Mouse (Mus musculus) urinary bladder, postnatal 14 days (tissue): ENCODE measurements around the gene Atg14.
"Not testable (repeated sequence)": the region's sequence is repeated elsewhere in the genome, so short reads cannot be mapped to it uniquely, and the experiment has no call there.

Experiments used
- DNase-seq: peaks from one replicate; pipeline ENCODE4 v3.0.0; 2021; ENCODE audit warnings: low spot score

Gene Atg14

DNA sequence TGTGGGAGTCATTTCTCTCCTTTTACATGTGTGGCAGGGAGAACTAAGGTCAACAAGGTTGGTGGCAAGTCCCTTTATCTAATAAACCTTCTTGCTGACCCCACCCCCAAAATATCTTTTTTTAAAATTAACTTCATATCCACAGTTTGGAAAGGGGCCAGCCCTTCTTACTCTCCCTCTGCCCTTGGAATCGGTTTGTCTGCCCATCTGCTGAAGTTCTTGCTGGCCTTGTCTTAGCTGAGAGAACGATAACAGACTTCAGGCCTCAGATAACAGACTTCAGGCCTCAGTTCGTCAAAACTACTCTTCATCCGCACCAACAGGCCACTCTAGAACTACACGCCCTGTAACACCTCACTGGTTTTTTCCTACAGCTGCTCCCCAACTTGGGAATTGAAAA is 26.2 kb downstream of the Atg14 start:
- DNase-seq = no peak

DNA sequence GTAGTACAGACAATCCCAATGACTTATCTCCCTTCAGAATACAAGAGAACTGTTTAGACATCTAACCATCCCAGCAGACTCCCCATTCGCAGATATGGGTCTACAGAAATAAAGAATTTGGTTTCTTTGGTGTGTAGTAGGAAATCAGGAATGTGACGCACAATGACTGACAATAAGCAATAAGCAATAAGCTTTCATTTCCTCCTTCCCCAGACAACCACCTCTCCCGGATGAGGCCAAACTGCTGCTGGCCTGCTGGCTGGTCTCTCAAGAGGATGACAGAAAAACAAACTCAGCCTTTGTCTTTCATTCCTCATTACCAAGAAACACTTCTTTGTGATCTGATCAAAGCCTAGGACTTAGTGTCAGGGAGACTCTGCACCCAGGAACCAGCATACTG is 28.2 kb downstream of the Atg14 start:
- no peak for DNase-seq

DNA sequence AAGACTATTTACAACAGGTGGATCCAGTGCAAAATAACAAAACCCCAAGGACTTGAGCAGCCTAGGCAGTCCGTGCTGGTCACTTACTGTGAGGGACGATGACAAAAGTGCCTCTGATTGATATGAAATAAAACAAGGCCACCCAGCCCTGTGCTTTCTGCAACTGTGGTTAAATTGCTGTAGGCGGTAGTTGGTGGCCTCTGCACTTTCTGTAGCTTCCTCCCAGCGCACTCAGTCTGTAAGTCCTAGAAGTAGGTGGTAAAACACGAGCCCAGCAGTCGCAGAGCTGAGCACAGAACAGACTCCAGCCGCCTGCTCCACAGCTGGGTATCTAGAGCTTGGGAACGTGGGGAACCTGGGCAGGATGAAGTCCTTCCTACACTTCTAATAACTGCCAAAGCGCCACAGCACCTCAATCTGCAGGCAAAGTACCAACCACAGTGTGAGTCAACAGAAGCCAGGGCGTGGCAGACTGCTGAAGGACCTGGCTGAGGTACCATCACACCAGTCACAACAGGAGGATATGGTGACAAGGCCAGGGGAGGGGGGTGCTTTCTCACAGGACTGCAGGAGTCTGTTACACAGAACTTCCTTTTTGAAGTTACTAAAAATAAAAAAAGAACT is 29.0 kb downstream of the Atg14 start:
- DNase-seq = no peak

DNA sequence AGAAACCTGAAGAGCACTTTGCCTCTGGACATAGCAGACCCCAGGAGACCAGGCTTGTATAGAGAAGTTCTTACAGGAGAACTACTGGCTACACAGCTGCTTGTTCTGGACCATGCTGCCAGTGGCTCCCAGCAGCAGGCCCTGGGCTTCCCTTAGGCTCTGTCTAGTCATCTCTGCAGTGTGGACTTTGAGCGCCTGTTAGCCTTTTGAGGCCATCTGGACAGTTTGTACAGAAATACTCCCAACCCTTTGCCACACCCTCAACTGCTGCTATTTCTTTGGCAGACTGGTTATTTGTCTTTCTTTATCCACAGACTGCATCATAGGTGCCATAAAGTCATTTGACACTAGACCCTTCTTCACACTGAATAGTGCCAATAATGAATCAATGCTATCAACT is 35.4 kb downstream of the Atg14 start:
- DNase-seq = no peak

DNA sequence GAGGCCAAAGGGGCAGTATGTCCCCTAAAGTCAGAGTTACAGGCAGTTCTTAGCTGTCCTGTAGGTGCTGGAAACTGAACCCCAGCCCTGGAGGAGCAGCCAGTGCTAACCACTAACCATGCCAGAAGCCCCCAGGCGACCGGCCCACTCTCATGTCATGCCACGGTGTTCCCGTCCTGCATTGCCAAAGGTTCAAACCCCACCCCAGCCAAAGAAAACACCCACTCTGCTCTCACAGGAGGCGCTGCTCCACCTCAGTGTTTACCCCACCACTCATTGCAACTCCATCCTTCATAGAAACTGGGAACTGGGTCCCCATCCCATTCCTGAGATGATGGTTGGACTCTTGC is 36.3 kb downstream of the Atg14 start:
- DNase-seq = no peak

DNA sequence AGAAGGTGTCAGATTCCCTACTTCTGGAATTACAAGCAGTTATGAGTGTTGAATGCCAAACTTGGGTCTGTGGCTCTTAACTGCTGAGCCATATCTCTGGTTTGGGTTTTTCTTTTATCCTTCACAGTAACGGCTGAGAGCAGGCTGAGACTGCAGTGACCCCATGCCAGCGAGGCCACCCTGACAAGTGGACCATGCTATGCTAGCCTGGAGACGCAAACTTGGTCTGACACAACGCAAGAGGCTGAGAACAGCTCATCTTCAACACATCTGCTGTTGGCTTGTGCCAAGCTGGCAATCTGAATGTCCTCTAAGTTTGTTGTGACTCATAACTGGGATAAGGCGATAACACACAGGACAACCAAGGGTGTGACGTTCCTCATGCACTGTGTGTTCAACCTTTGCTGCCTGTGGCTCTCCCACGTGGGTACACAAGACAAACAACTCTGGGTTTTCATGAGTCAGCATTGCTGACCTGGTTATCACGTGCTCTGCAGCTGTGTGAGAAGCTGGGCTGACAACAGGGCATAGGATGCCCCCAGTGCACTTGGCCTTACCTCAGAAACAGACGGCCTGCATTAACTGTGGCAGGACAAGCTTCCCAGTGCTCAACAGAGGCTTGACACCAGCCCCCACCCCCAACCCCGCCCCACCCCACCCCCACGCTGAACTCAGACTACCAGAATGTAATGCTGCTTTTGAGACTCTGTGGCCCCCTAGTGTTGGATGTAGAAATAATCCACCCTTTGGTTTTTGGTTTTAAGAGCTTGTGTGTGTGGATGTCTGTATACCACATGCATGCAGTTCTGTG is 36.9 kb downstream of the Atg14 start:
- peak; percentile 70 for DNase-seq

DNA sequence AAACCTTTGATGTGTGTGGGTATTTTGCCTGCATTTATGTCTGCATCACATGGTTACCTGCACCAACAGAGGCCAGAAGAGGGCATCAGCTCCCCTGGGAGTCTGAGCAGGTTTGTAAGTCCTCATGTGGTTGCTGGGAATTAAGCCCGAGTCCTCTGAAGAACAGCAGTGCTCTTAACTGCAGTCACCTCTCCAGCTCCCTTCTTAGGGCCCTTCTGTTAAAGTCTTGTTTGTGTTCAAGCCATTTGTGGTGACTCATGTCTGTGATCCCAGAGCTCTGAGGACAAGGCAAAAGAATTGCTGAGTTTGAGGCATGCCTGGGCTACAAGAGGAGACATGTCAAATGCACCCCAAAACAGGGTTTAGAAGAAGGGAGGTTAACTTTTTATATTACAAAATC is 38.0 kb downstream of the Atg14 start:
- DNase-seq = peak; percentile 7

DNA sequence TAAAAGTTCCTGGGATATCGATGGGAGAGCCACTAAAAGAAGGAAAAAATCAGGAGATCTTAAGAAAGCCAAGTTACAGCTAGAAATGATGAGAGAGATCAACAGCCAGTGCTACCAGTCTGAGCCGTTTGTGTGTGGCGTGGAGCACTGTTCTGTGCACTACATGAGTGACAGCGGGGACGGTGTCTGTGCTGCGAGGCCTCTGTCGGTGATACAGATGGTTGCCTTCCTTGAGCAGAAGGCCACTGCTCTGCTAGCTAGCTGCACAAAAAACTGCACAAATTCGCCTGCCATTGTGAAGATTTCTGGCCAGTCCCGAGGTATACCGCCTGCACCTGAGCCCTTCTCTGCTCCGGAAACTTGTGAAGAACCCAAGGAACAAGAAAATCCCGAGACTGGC is 40.9 kb downstream of the Atg14 start:
- DNase-seq = not testable (repeated sequence)

DNA sequence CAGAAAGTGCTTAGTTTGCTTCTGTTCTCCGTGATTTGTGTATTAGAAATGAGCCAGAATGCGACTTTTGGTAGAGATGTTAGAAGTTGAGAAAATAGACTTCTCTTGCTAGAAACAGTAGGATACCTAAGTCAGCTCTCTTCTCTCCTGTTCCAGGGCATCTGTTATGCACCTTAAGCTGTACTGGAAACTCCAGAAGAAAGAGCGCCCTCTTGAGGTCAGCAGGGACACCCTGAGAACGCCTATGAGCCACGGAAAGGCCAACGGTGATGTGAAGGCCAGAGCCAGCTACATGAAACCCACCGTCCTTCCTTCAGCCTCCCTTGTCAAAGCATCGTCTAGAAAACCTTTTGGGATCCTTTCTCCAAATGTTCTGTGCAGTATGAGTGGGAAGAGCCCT is 41.4 kb downstream of the Atg14 start:
- peak; percentile 66 for DNase-seq

DNA sequence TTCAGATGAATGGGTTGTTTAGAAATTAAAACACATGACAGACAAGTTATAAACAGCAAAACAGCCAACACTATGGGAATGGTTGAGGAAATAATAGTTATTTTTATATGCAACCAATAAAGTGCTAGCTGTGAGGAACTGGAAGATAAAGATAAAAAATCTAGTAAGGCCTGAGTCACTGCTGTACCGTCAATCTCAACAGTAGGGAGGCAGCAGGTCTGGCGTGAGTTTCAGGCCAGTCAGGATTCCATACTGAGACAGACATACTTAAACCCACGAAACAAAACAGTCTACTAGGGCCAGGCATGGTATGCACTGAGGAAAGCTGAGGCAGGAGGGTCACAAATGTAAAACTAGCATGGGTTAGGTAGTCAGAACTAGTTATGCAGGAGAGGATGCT is 42.2 kb downstream of the Atg14 start:
- peak; percentile 14 for DNase-seq

DNA sequence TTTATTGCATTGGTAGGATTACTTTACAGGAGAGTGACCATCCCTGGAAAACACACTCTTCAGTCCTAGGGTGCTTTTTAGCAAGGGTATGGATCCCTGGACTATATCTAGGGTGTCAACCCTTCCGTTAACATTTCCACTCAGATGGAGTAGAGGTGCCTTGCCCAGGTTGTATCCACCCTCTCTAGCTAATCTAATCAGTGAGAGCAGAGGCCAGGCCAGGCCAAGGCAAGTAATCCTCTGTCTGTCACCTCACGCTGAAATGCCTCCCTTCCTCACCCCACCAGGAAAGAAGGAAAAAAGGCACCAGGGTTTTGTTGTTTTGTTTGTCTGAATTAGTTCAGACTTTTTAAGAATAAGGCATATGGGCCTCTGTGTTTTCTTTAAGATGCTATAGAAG is 42.6 kb downstream of the Atg14 start:
- DNase-seq = no peak

DNA sequence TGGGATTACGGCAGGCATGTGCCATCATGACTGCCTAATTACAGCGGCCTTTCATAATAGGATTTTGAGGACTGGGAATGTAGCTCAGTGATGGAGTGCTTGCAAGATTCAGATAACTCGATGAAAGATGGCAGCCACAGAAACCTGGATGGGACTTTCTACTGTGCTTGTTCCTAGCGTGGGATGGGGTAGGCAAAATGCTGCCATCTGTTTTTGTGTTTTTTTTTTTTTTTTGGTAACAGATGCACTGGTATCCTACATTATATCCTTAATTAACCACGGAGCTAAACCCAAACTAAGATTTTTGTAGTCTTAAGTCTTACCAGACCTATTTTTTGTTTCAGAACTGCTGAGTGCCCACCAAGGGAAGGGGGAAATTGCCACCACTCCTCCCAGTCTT is 44.6 kb downstream of the Atg14 start:
- DNase-seq = no peak

DNA sequence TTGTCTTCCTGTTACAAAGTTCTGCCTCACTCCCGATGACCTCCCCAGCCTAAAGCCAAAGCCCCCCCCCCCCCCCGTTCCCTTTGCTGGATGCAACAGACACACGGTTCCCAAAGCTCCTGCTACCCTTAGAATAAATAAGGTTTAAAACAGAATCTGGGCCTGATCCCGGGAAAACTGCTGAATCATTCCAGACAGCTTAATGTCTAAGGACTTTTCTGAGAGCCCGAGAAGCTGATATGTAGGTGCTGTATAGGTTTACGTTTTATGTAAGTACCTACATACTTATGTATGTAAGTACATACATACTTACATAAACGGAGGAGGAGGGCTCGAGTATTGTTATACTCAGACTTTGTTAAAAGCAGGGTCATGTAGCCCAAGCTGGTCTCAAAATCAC is 45.1 kb downstream of the Atg14 start:
- DNase-seq = no peak

DNA sequence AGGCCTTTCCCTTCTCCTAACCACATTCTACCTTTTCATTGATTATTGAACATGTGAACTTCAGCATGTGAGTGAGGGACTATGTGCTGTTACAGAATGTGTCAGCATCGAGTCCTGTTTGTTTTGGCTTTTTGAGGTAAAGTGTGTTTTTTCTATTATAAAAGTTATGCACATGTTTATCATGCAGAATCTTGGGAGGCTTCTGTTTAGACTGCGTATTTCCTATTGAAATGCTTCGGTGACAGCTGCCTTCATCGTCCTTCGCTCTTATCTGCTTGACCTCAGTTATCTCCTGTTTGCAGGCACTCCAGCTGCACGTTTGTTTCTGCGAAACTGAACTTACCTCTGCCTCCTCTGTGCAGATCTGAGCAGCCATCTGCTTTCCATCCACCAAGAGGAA is 48.1 kb downstream of the Atg14 start:
- DNase-seq = no peak

DNA sequence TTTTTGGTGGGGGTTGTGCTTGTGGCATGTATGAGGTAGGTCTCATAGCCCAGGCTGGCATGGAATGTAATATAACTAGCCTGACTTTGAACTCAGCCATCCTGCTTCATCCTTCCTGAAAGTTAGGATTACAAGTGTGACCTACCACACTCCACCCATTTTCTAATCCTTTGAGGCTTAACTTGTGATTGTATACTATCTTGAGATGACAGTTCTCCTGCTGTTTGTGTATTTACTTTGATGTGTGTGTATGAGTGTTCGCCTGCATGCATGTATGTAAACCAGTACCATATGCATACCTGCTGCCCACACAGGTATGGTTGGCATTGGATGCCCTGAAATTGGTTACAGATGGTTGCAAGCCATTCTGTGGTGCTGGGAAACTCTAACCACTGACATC is 48.8 kb downstream of the Atg14 start:
- DNase-seq = no peak

DNA sequence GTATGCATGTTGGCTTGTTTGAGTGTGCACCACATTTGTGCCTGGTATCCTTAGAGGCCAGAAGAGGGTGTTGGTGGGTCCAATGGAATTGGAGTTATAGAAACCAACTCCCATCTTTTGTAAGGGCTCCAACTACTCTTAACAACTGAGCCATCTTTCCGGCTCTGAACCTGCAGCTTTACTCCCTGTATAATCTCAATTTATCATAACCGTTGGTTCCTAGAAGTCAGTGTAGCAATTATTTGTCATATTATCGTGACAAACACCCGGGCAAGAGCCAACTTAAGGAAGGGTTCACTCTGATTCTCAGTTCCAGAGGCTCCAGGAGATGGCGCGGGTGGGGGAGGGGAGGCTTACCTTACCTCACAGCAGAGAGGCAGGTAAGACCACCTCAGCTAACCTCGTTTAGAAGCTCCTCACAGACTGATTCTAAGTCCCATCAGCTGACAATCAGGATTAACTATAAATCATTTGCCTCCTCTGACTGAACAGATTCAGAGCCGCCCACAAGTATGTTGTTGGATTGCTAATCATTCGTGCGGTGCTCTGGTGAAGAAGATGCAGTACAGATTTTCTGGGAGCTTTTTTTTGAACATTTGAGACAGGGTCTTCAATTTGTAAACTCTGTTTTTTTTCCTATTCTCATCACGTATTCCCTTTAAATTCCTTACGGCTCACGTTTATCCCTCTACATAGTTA is 49.5 kb downstream of the Atg14 start:
- no peak for DNase-seq

DNA sequence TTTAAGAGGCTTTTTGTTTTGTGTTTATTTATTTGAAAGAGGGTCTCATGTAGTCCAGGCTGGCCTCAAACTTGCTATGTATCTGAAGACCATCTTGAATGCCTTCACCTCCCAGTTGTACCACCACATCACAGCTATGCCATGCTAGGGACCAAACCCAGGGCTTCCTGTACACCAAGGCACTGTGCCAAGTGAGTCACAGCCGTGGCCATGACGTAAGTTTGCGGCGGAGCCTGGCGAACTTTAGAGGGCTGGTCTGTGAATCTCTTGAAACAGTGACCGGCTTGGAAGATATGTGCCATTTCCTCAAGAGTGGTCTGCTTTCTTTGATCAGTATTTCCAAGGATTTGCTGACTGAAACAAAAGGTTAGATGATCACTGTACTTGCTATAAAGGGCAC is 51.8 kb downstream of the Atg14 start:
- peak; percentile 62 for DNase-seq

DNA sequence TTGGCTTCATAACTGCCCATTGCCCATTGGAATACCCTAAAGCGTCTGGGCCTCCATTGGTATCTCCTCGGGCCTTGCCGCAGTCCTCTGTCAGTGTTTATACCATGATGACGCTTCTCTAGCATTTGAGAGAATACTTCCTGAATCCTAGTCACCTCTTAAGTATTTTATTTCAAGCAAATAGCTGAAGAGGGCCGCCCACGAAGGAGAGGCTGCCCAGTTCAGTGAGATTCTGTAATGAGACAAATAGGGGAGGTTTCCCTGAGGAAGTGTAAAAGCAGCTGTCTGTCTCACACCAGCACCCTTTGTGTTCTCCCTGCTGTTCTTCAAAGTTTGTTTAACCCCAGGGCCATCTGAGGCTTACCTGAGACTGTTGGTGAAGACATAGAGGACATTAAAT is 53.7 kb downstream of the Atg14 start:
- peak; percentile 18 for DNase-seq

DNA sequence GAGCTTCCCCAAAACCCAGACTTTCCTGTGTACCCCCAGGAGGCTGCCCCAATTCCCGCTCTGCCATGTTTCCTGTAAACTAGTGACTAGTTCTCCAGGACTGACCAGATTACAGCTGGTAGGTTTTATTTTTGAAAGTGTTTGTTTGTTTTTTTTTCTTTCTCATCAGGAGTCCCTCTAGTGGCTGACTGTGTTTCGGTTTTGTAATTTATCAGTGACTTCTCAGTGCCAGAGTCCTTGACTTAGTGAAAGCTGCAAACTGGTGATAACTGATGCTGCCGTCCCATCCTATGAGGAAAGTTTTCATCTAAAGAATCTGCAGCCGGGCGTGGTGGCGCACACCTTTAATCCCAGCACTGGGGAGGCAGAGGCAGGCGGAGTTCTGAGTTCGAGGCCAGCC is 54.8 kb downstream of the Atg14 start:
- no peak for DNase-seq

DNA sequence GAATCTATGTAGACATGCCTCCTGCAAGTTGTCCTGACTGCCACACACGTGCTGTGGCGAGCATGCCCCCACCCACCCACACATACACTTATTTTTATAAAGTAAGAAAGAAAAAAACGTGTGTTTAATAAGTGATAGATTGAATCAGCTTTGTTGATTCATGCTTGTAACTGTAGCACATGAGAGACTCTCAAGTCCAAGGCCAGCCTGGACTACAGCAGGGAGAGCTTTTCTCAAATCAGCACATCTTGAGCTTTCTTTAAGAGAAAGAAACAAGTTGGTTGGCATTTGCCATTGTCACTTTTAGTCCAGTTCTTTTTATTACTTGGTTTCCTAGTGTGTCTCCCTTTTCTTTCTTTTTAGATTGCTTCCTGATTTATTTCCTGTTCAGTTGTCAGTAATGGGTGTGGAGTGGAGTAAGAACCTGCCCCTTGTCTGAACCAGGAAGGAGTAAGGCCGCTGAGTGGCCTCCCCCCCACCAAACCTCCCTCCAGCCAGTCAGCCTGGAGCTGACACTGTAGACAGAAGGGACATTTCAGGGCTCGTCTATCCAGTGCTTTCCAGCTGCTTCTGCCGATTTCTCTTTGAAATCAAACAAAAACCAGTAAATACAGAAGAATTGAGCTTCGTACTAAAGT is 55.5 kb downstream of the Atg14 start:
- DNase-seq = peak; percentile 73

DNA sequence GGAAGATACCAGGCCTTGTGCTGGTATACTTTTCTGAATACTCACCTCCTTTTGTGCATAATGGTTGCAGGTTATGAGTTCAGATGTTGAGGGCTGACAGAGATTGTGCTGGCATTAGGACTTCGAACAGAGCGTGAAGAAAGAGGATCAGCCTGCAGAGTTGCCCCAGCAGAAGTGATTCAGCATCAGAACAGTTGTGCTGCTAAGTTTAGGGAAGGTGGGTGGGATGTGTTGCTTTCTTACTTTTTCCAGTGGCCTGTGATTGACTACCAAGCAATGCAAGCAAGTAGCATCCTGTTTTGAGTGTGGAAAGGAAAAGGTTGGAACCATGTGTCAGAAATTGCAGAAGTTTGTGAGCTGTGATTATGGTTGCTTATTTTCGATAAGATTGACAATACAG is 56.8 kb downstream of the Atg14 start:
- DNase-seq = no peak

DNA sequence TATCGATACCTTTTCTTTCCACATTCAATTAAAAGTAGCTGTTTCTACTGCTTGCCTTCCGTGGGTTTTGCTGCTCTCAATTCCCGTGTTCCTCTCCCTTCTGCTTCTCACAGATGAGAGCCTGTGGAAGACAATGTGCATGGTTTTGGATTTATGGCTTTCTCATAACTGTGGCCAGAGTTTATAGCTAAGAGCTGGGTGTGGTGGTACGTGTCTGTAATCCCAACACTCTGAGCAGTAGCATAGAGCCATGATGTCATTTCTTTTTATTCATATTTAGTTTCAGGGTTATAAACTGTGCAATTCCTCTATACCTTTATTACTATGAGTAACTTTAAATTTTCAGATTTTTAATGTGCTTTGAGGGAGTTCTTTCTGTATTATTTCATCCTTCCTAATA is 60.2 kb downstream of the Atg14 start:
- no peak for DNase-seq

DNA sequence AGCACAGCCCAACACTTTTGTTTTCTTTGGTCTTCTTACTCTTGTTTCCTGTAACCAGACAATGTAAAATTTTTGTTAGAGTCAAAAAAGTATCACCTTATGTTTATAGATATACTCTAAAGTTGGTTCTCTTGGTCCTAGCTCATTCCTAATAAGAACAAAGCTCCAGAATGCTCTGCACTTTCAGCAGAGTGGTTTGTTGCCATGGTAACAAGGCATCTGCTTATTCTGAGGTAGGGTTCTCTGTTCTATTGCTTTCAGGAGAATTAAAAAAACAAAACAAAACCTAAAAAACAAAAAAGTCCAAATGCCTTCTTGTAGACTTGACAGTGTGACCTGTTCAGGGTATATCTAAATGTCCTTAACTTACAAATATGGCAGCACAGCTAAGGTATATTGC is 62.4 kb downstream of the Atg14 start:
- no peak for DNase-seq
